Mouse (Mus musculus): ENCODE measurements around the gene Cmbl. TPM values are rescaled to one million over a fixed set of nuclear protein-coding genes. Genes with fewer than 3 reads are reported as not detected.
"Not testable (repeated sequence)": the region's sequence is repeated elsewhere in the genome, so short reads cannot be mapped to it uniquely, and the experiment has no call there.

Gene Cmbl
- polyA plus RNA-seq, 1 experiment from 2014 or later, result 14.3 TPM

DNA sequence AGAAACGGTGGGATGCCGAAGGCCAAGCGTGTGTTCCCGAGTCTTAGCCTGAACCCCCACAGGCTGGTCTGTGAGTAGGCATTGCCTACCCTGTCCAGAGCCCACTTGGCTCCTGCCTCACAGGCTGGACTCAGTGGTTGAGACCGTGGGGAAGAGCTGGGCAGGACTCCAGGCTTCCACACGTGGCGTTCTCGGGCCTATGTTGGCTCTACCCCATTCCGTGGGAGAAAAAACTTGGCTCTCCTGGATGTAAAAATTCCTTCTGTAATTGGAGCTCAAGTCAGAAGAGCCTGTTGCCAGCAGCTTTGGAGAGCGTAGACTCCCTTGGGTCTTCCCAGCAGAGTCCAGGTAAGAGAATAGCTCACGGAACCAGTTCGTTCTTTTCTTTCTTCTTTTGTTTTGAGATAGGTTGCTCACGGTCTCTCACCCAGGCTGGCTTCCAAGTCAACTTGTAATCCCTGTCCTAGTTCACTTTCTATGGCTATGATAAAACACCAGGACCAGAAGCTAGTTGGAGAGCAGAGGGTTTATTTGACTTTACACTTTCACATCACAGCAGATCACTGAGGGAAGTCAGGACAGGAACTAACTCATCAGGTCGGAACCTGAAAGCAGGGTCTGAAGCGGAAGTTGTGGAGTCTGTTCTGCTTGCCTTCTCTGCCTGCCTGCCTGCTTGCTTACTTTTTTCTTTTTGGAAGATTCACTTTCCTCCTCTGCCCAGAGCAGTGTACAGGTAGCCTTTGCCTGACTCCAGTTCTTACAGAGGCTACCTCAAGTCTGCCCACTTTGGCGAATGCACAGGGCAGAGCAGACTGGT, 6.9 kb downstream of the Cmbl start:
- Histone ChIP-seq H3K27me3 (replicated peaks) (no peaks in the 10 kb centered on the region), H3K9ac (no peak overlapping the region), H3K36me3 (replicated peaks) (no peaks in the 10 kb centered on the region), H3K9me3 (no peaks in the 10 kb centered on the region), H3K4me1 (no peaks in the 10 kb centered on the region), H3K27ac (no peak overlapping the region), H3K4me3 (no peak overlapping the region), H3K4me2 (no peak overlapping the region)
- ATAC-seq (replicated peaks), result no peak
- WGBS, result 84% methylated on average over 16 of the region's 16 CpGs

DNA sequence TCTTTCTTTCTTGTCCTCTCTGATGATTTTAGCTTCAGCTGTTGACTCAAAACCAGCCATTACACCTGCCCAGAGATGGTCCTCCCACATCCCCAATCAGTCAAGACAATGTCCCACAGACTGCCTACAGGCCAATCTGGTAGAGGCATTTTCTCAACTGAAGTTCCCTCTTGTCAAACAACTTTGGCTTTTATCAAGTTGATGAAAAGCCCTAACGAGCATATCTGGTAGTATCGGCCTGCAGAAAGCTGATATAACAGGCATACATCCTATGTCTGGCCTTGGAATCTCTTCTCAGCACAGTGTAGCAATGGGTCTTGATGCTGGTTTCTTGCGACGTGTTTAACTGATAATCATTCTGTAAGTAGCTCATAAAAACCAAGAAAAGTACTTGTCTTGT, 8.1 kb downstream of the Cmbl start:
- H3K27me3 ChIP-seq (replicated peaks), result no peaks in the 10 kb centered on the region
- H3K9me3 ChIP-seq, result no peaks in the 10 kb centered on the region
- H3K4me3 ChIP-seq, result no peak overlapping the region
- no peak for ATAC-seq (replicated peaks)
- no peak overlapping the region for H3K27ac ChIP-seq
- H3K4me2 ChIP-seq, result no peak overlapping the region
- no peaks in the 10 kb centered on the region for H3K36me3 ChIP-seq (replicated peaks)
- H3K4me1 ChIP-seq, result no peaks in the 10 kb centered on the region
- 90% methylated on average over 4 of the region's 4 CpGs for WGBS
- no peak overlapping the region for H3K9ac ChIP-seq

- Histone ChIP-seq H3K4me3 (no peak overlapping the region), H3K4me2 (no peak overlapping the region), H3K36me3 (replicated peaks) (no peaks in the 10 kb centered on the region), H3K9me3 (no peaks in the 10 kb centered on the region), H3K27ac (no peak overlapping the region), H3K4me1 (no peaks in the 10 kb centered on the region), H3K27me3 (replicated peaks) (no peaks in the 10 kb centered on the region), H3K9ac (no peak overlapping the region)
- ATAC-seq (replicated peaks), result no peak
Measured at GRCm38 (mm10) chr15:31573692-31574091, 8.5 kb downstream of the Cmbl start.

GRCm38 (mm10) chr15:31576076-31576475, 10.9 kb downstream of the Cmbl start:
- Histone ChIP-seq H3K9me3 (no peaks in the 10 kb centered on the region), H3K27me3 (replicated peaks) (no peaks in the 10 kb centered on the region), H3K4me3 (no peak overlapping the region), H3K4me1 (no peaks in the 10 kb centered on the region), H3K9ac (no peak overlapping the region), H3K4me2 (no peak overlapping the region), H3K36me3 (replicated peaks) (no peaks in the 10 kb centered on the region), H3K27ac (no peak overlapping the region)
- no peak for ATAC-seq (replicated peaks)
- 82% methylated on average over 5 of the region's 5 CpGs for WGBS

DNA sequence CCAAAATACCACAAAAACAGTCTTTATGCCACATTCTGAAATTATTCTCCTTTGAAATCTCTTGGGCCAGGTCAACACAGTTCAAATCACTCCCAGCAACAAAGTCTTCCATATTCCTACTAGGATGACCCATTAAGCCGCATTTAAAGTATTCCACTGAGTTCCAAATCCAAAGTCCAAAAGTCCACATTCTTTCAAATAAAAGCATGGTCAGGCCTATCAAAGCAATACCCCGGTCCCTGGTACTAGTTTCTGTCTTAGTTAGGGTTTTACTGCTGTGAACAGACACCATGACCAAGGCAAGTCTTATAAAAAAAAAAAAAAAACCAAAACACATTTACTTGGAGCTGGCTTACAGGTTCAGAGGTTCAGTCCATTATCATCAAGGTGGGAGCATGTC, 15.9 kb downstream of the Cmbl start:
- ATAC-seq (replicated peaks); H3K27me3 ChIP-seq (replicated peaks): not testable (repeated sequence)
- 93% methylated on average over 2 of the region's 2 CpGs for WGBS

DNA sequence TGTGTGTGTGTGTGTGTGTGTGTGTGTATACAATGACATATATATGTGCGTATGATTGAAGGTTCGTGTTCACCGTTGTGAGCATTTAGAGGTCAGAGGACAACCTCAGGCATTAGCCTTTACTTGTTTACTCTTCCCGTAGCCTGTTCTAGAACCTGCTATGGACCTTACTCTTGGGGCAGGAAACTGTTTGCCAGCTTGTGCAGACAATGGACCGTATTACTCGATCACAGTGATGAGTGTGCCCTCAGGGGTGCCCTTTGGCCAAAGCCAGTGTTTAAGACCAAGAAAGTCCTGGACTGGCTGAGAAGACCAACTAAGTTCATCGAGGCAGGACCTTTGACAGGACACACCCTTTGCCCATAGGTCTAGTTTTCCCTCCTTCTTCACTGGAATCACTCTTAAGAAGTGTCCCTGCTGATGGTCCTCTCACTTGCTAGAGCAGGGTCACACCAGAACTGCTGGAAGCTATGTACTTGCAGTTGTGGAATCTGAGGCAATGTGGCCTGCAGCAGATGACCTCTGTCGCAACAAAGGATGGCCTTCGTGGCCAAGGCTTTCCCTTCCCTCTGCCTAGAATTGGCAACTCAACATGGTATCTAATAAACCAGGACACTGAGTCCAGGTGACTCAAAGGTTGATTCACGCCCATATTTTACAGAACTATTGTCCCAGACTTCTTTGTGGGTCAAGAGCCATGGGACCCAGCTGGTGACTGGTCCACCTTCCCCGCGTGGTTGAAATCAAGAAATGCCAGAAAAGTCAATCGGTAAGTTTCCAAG, 18.3 kb downstream of the Cmbl start:
- no peaks in the 10 kb centered on the region for H3K4me1 ChIP-seq
- H3K9ac ChIP-seq, result no peak overlapping the region
- no peaks in the 10 kb centered on the region for H3K9me3 ChIP-seq
- H3K36me3 ChIP-seq (replicated peaks), result no peaks in the 10 kb centered on the region
- no peak overlapping the region for H3K4me3 ChIP-seq
- no peak for ATAC-seq (replicated peaks)
- WGBS, result 93% methylated on average over 13 of the region's 13 CpGs
- no peak overlapping the region for H3K27ac ChIP-seq
- no peak overlapping the region for H3K4me2 ChIP-seq
- no peaks in the 10 kb centered on the region for H3K27me3 ChIP-seq (replicated peaks)

More for the DNA sequence above, 15.9 kb downstream of the Cmbl start:
- H3K4me3 ChIP-seq; H3K4me1 ChIP-seq; H3K9me3 ChIP-seq; H3K27ac ChIP-seq; H3K4me2 ChIP-seq; H3K36me3 ChIP-seq (replicated peaks); H3K9ac ChIP-seq: not testable (repeated sequence)

DNA sequence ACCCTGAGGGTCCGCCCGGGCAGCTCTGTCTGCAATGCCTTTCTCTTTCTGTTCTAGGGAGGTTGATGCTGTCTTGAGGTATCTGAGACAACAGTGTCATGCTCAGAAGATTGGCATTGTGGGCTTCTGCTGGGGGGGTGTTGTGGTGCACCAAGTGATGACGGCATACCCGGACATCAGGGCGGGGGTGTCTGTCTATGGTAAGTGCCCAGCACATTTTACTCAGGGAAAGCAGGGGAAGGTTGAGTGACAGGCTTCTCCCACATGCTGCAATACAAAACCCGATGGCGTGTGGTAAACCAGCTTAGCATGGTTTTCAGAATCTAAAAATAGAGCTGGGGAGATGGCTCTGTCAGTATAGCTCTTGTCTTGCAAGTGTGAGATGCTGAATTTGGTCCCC, 20.0 kb downstream of the Cmbl start:
- WGBS, result 66% methylated on average over 7 of the region's 7 CpGs

DNA sequence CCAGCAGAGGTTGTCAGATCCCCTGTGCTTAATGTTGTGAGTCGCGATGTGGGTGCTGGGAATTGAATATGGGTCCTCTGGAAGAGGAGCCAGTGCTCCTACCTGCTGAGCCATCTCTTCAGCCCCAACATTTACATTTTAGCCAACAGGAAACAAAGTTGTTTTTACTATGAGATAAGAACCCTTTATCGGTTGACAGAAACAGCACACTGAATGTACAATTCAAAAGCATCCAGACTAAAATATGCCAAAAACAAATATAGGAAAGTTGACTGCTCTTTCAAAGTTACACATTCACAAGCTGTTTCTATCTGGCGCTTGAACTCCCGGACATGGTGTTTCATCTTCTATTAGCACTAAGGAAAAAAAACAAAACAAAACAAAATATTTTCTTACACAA, 20.9 kb downstream of the Cmbl start:
- ATAC-seq (replicated peaks), result no peak
- H3K4me3 ChIP-seq, result no peak overlapping the region
- H3K27me3 ChIP-seq (replicated peaks), result no peaks in the 10 kb centered on the region
- H3K9ac ChIP-seq, result no peak overlapping the region
- no peaks in the 10 kb centered on the region for H3K9me3 ChIP-seq
- H3K27ac ChIP-seq, result no peak overlapping the region
- H3K36me3 ChIP-seq (replicated peaks), result peaks cover 14% of the 10 kb centered on the region
- WGBS, result 86% methylated on average over 5 of the region's 5 CpGs
- no peaks in the 10 kb centered on the region for H3K4me1 ChIP-seq
- no peak overlapping the region for H3K4me2 ChIP-seq

More for the DNA sequence above, 20.0 kb downstream of the Cmbl start:
- Histone ChIP-seq H3K4me2 (no peak overlapping the region), H3K4me1 (no peaks in the 10 kb centered on the region), H3K9ac (no peak overlapping the region), H3K36me3 (replicated peaks) (peaks cover 6% of the 10 kb centered on the region; the same call in 1 of the 2 replicates), H3K27me3 (replicated peaks) (no peaks in the 10 kb centered on the region), H3K9me3 (no peaks in the 10 kb centered on the region), H3K4me3 (no peak overlapping the region), H3K27ac (no peak overlapping the region)
- no peak for ATAC-seq (replicated peaks)

GRCm38 (mm10) chr15:31586519-31586918, 21.3 kb downstream of the Cmbl start:
- no peak overlapping the region for H3K4me3 ChIP-seq
- ATAC-seq (replicated peaks), result peak; percentile 67
- H3K27me3 ChIP-seq (replicated peaks), result no peaks in the 10 kb centered on the region
- H3K36me3 ChIP-seq (replicated peaks), result peaks cover 18% of the 10 kb centered on the region
- H3K4me2 ChIP-seq, result no peak overlapping the region
- no peak overlapping the region for H3K9ac ChIP-seq
- H3K27ac ChIP-seq, result no peak overlapping the region
- H3K4me1 ChIP-seq, result no peaks in the 10 kb centered on the region
- WGBS, result under 1% methylated on average over 4 of the region's 4 CpGs
- no peaks in the 10 kb centered on the region for H3K9me3 ChIP-seq

DNA sequence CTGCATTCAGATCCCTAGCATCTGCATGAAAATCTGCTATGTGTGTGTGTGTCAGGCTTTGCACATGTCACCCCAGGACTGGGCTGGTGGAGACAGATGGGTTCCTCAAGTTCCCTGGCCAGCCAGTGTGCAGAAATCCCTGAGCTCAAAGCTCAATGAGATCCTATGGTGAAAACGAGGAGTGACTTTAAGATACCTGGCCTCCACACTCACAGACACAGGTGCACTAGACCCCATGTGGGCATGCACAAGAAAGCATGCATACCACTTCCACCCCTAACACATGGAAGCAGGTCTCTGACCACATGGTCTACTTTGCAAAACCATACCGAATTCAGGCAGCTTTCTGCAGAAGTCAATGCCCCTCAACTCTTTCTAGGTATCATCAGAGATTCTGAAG, 22.6 kb downstream of the Cmbl start:
- H3K4me1 ChIP-seq, result no peaks in the 10 kb centered on the region
- ATAC-seq (replicated peaks), result 0 out of 2 replicates have a peak, but pooled peaks have one; percentile 7
- peaks cover 31% of the 10 kb centered on the region for H3K36me3 ChIP-seq (replicated peaks)
- H3K4me2 ChIP-seq, result no peak overlapping the region
- H3K27me3 ChIP-seq (replicated peaks), result no peaks in the 10 kb centered on the region
- H3K9me3 ChIP-seq, result no peaks in the 10 kb centered on the region
- 73% methylated on average over 2 of the region's 2 CpGs for WGBS
- H3K27ac ChIP-seq, result no peak overlapping the region
- H3K4me3 ChIP-seq, result no peak overlapping the region
- H3K9ac ChIP-seq, result no peak overlapping the region

GRCm38 (mm10) chr15:31588989-31589640, 23.9 kb downstream of the Cmbl start:
- Histone ChIP-seq H3K36me3 (replicated peaks) (peaks cover 44% of the 10 kb centered on the region), H3K4me2 (no peak overlapping the region), H3K9me3 (no peaks in the 10 kb centered on the region), H3K4me1 (no peaks in the 10 kb centered on the region), H3K4me3 (no peak overlapping the region), H3K27me3 (replicated peaks) (no peaks in the 10 kb centered on the region), H3K9ac (no peak overlapping the region), H3K27ac (no peak overlapping the region)
- WGBS, result 70% methylated on average over 8 of the region's 8 CpGs
- ATAC-seq (replicated peaks), result no peak

GRCm38 (mm10) chr15:31590176-31590575, 25.0 kb downstream of the Cmbl start:
- H3K27me3 ChIP-seq (replicated peaks), result no peaks in the 10 kb centered on the region
- no peak overlapping the region for H3K9ac ChIP-seq
- no peak overlapping the region for H3K27ac ChIP-seq
- H3K4me3 ChIP-seq, result no peak overlapping the region
- H3K4me1 ChIP-seq, result no peaks in the 10 kb centered on the region
- 92% methylated on average over 5 of the region's 5 CpGs for WGBS
- H3K36me3 ChIP-seq (replicated peaks), result peaks cover 54% of the 10 kb centered on the region
- H3K4me2 ChIP-seq, result no peak overlapping the region
- ATAC-seq (replicated peaks), result no peak
- no peaks in the 10 kb centered on the region for H3K9me3 ChIP-seq
